Mouse (Mus musculus) gastrocnemius, adult 8-10 months (tissue): ENCODE measurements around the gene Zfp219. TPM values are rescaled to one million over a fixed set of nuclear protein-coding genes. Genes with fewer than 3 reads are reported as not detected.
"Not testable (repeated sequence)": the region's sequence is repeated elsewhere in the genome, so short reads cannot be mapped to it uniquely, and the experiment has no call there.

Source experiments
- DNase-seq, 2 experiments: peaks; one replicate each; pipeline ENCODE4 v3.0.0; 2022; ENCODE audit warnings: low spot score in 2 of 2
- total RNA-seq, 4 experiments: library from RNA; stranded (reverse); gene quantifications; 2 replicates each; pipeline ENCODE4 v1.2.4; 2022

Gene Zfp219
- total RNA-seq = 10 to 100 TPM in 3 of 4 experiments, 1 to 10 TPM in 1; 9.9 to 14.0 (median 13.0) TPM

GRCm38 (mm10) chr14:52020486-52021137 is at the start of gene Zfp219:
Zfp219 (minus strand) TSS chr14:52020733.
- peak; percentile 66 to 73 for DNase-seq

GRCm38 (mm10) chr14:52066135-52066534 is 45.6 kb upstream of the Zfp219 start:
- DNase-seq = no peak

GRCm38 (mm10) chr14:52061798-52062197 is 41.3 kb upstream of the Zfp219 start:
- no peak for DNase-seq

- DNase-seq = no peak
These were observed 40.3 kb upstream of the Zfp219 start for GRCm38 (mm10) chr14:52060800-52061199.

- no peak for DNase-seq
These were observed 39.4 kb upstream of the Zfp219 start for GRCm38 (mm10) chr14:52059982-52060381.

GRCm38 (mm10) chr14:52052720-52053119 is 32.2 kb upstream of the Zfp219 start:
- DNase-seq = not testable (repeated sequence)

GRCm38 (mm10) chr14:52045966-52046565 is 25.5 kb upstream of the Zfp219 start:
- no peak for DNase-seq

- DNase-seq = no peak
These were observed 24.6 kb upstream of the Zfp219 start for GRCm38 (mm10) chr14:52044901-52045678.

- no peak for DNase-seq
These were observed 22.9 kb upstream of the Zfp219 start for GRCm38 (mm10) chr14:52043446-52043845.

- not testable (repeated sequence) for DNase-seq
These were observed 21.8 kb upstream of the Zfp219 start, which contains the start of gene Olfr221 for GRCm38 (mm10) chr14:52042359-52042758. Olfr221 (minus strand) TSS chr14:52042459.

- no peak for DNase-seq
These were observed 18.8 kb upstream of the Zfp219 start for GRCm38 (mm10) chr14:52039332-52039731.

GRCm38 (mm10) chr14:52035926-52036325 is 15.4 kb upstream of the Zfp219 start:
- DNase-seq = no peak

- no peak for DNase-seq
These were observed 5.8 kb upstream of the Zfp219 start for GRCm38 (mm10) chr14:52026342-52026741.

GRCm38 (mm10) chr14:52024133-52024532 is 3.6 kb upstream of the Zfp219 start:
- DNase-seq = no peak

- peak; percentile 75 to 82 for DNase-seq
These were observed 2.4 kb upstream of the Zfp219 start for GRCm38 (mm10) chr14:52022709-52023459.

- DNase-seq = no peak
These were observed 1.7 kb upstream of the Zfp219 start for GRCm38 (mm10) chr14:52022244-52022708.

GRCm38 (mm10) chr14:52021568-52022212 is 1.2 kb upstream of the Zfp219 start:
- DNase-seq = no peak

- no peak for DNase-seq
These were observed 601 bp upstream of the Zfp219 start for GRCm38 (mm10) chr14:52021138-52021529.

- DNase-seq = peak; percentile 96 to 97
These were observed 768 bp downstream of the Zfp219 start for GRCm38 (mm10) chr14:52019590-52020340.

GRCm38 (mm10) chr14:52019051-52019589 is 1.4 kb downstream of the Zfp219 start:
- no peak for DNase-seq
